Mouse (Mus musculus): ENCODE data around the gene Trappc3l.
"Not testable (repeated sequence)": the region's sequence is repeated elsewhere in the genome, so short reads cannot be mapped to it uniquely, and the experiment has no call there.

GRCm38 (mm10) chr10:33996686-33997085 lies 40.7 kb upstream of the Trappc3l start:
- not testable (repeated sequence) for TF ChIP-seq CTCF (conservative IDR thresholded peaks at IDR 0.05 in 1 of 2, IDR thresholded peaks at IDR 0.05 in 1 of 2; ENCODE audit: low read depth in 2 of 2, low read length in 2 of 2); SIN3A (IDR thresholded peaks at IDR 0.05; ENCODE audit: low read length); E2F4 (IDR thresholded peaks at IDR 0.05; ENCODE audit: insufficient replicate concordance, low read depth, low read length); MAFK (IDR thresholded peaks at IDR 0.05; ENCODE audit: insufficient replicate concordance, low read length); NELFE (IDR thresholded peaks at IDR 0.05; ENCODE audit: low read depth, low read length)

All from CH12.LX (cell line).